Mouse (Mus musculus) left cerebral cortex, postnatal 36 days (tissue): ENCODE data around the gene Skap1. TPM values are rescaled to one million over a fixed set of nuclear protein-coding genes. Genes with fewer than 3 reads are reported as not detected.

Experiments
- DNase-seq, 2 experiments: peaks; one replicate each; pipeline ENCODE4 v3.0.0; 2021 to 2022; ENCODE audit warnings: low spot score in 2 of 2, mixed read lengths in 1 of 2
- intact Hi-C: fragments of 180-260 bp; cut with DNase I; formaldehyde crosslinking; loops from one replicate; pipeline ENCODE4 v1.15.1; 2025
- total RNA-seq, 2 experiments: library from RNA; stranded (reverse); gene quantifications; 2 replicates each; pipeline ENCODE4 v1.2.3; 2021

The Skap1 gene
- total RNA-seq, 2 experiments from 2014 or later: 2.5 to 2.7 TPM

- intact Hi-C loops: loop anchor here (10.0 kb wide), 1 partner anchor 238 kb away; the partner anchor contains the start of gene Hoxb5
These were observed 78.2 kb downstream of the Skap1 start for GRCm38 (mm10) chr11:96542561-96542960.

DNA sequence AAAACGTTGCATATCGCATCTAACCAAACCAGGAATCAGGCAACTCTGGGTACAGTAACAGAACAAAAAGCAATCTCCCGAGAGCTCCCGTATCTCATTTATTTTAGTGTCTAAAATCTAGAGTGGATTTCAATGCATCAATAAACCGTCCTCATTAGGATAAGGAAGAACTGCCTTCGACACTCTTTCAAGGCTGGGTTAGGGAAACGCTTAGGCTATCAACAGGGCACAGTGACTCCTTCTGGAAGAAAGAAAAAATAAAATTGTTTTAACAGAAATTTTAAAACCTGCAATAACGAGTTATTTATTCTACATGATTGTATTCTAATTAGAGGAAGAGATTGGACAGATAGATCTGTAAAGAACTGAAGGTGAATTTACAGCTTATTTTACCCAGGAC, 82.0 kb downstream of the Skap1 start:
- intact Hi-C loops: loop anchor here (10.0 kb wide), 1 partner anchor 242 kb away; the partner anchor contains the start of gene Hoxb5
- DNase-seq: no peak

More at GRCm38 (mm10) chr11:96542561-96542960, 78.2 kb downstream of the Skap1 start:
- DNase-seq: no peak

DNA sequence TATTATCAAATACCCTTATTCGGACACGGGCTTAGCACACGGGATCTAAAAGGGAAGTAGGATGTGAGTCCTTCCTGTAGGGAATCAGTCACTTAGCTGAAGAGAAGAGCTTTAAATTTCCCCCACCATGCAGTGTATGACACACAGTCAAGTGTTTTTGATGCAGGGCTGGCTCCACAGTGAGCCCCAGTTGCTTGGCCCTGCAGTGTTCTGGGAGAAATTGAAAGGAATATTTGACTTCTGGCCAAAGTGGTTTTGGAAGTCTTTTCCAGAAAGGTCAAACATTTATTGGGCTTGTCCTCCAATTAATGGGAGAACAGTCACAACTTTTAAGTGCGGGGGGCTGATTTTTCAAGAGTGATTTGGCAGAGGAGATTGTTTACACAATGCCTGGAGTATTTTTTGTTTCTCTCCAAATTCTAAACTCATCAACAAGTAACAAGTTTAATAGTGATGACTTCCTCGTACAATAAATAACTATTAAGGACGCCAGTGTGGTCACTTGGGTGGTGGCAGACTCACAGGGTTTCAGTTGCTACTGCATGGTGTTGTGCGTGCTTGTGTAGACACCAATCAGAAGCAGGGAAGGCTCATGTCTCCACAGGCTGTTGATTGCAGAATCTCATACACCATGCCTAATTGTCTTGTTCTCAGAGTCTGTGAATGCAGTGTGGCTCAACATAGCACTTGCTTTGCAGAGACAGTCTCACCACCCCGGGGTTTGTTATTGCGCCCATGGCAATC, 86.7 kb downstream of the Skap1 start:
- no peak for DNase-seq
- intact Hi-C loops: loop anchor here (5.0 to 10.0 kb wide), 2 partner anchors 71 to 314 kb away; no protein-coding TSS in a partner anchor

- intact Hi-C loops: loop anchor here (2.0 to 10.0 kb wide), 3 partner anchors 69 to 312 kb away; no protein-coding TSS in a partner anchor
- DNase-seq: peak in 1 of 2 experiments; percentile 13
These were observed 88.7 kb downstream of the Skap1 start for GRCm38 (mm10) chr11:96553091-96553490.

DNA sequence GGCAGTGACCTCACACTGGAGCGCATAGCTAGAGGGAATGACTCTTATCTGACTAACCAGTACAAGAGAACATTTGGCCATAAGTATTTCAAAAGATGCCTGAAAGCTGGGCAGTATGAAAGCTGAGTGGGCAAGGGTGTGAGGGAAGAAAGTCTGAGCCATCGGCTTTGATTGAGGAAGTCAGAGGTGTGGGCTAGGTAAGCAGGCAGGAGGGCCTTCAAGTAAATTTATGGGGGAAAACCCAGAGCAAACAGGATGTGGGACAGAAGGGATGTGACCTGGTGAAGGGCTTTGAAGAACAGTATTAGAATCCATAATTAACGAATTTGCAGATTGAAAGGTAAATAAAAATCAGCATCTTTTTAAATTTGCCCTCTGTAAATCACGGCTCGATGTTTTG, 95.8 kb downstream of the Skap1 start:
- DNase-seq: no peak
- intact Hi-C loops: no loop called here

GRCm38 (mm10) chr11:96564088-96564487, 99.7 kb downstream of the Skap1 start:
- intact Hi-C loops: no loop called here
- DNase-seq: no peak

DNA sequence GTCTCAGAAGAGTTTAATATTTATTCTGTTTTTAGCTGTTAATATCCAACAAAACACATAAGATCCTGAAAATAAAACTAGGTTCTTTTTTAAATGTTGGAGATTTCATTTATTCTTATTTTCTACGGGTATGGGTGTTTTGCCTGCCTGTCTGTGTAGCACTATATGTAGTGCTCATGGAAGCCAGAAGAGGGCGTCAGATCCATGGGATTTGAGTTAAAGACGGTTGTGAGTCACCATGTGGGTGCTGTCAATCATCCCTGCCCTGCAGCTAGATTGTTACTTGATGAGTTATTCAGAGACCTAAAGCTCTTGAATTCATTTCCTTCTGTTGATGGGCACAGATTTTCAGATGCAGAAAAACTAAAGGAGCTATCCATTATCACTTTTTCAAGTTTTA, 108.1 kb downstream of the Skap1 start:
- intact Hi-C loops: no loop called here
- no peak for DNase-seq

DNA sequence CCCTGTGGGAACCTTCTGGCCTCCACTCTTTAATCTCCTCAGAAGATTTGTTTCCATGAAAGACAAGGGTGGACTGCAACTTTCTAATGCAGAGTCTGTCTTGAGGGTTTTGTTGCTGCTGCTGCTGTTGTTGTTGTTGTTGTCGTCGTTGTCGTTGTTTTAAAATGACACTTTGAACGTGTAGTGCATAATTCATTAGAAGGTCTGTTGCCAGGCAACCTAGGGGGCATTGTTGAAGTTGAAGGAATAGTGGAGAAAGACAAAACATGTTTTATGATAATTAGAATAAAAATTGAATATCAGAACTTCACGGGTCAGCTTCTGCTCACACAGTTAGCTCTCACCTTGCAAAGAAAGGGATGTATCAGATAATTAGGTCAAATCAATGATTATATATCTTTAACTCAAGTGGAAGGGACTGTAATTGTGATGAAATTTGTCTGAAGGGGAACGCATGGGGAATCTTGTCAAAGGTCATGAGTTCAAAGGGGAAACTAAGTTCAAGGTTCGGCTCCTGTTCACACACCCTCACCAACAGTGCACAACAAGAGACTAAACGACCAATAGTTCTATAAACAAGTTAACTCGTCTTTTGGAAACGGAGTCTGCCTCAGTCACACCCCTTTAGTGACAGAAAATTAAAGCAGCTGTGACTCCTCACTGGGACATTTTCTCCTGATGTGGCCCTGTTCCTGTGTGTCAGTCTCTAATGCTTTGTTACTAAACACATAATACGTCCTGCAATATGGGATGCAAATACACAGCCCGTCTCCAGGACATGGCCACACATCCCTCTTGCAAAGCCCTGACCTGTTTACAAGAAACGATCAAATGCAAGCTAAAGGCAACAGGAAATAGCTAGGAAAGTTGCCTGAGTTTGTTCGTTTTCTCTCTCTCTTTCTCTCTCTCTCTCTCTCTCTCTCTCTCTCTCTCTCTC, 112.4 kb downstream of the Skap1 start:
- intact Hi-C loops: no loop called here
- no peak for DNase-seq

GRCm38 (mm10) chr11:96578551-96579283, 114.3 kb downstream of the Skap1 start:
- intact Hi-C loops: no loop called here
- DNase-seq: no peak

DNA sequence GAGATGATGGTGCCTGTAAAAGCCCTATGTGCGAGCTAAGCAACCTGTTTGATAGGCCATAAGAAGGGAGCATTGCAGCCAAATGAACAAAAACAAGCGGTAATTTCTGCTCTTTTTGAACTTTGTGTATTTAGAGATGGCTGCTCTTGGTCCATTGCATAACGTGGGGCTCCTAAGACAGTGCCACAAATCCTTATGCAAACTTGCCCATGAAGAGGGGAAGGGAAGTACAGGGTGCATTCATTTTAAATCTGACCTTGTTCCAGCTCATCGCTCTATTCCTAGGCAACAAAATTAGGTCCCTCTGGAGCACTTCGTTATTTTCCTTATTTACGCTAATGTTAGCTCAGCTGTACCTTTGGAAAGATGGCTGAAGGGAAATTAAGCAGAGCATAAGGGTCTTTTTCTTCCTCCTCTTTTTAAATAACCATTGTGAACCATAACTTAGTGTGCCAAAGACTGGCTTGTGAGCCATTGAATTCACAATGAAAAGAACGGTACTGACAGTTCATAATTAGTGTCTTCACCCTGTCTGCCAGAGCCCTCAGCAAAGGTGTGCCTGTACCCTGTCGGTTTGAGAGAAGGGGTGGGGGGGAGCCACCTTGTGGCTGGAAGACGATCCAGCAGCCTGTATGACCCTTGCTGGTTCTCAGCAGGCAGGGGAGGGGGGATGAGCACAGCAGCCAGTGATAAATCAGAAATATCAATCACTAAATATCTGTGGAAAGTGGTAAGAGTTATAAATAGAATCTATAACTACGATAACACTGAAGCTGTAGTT, 117.4 kb downstream of the Skap1 start:
- no peak for DNase-seq
- intact Hi-C loops: no loop called here

- DNase-seq: no peak
- intact Hi-C loops: no loop called here
These were observed 118.2 kb downstream of the Skap1 start for GRCm38 (mm10) chr11:96582595-96582994.

- DNase-seq: no peak
- intact Hi-C loops: no loop called here
These were observed 125.4 kb downstream of the Skap1 start for GRCm38 (mm10) chr11:96589828-96590227.

DNA sequence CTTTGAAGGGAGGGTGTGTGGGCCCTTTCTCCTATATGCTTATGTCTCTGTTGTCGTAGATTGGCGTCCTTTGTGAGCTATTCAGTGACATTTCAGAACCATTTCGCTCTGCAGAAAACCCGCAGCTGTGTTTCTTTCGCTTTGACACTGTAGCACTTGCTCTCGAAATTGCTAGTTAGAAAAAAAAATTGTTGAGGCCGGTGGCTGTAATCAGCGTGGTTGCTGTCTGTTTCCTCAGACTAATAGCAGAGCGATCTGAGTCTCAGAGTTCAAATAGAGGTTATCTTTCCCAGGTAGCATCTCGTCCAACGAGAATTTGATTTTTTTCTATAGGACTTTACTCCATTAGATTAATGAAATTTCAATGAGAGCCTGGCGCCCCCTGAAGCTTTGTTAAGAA, 131.5 kb downstream of the Skap1 start:
- no peak for DNase-seq
- intact Hi-C loops: no loop called here

DNA sequence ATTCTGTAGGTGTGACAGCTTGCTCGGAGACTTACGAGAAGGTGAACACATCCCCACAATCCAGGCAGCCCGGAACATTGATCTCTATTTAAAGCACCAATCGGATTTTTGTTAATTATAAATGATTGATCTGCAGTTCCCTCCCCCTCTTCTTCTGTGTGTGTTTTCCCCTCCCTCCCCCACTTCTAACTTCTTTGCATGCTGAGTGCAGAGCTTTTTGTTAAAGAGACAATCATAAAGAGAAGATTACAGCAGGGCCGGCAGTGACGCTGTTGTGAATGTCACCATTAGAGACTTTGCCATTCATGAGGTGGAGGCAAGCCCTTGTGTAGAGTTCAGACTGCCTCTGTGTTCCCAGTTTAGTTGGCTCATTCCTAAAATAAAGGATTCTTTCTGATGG, 131.9 kb downstream of the Skap1 start:
- no peak for DNase-seq
- intact Hi-C loops: no loop called here

GRCm38 (mm10) chr11:96602806-96603205, 138.4 kb downstream of the Skap1 start:
- intact Hi-C loops: no loop called here
- DNase-seq: no peak

DNA sequence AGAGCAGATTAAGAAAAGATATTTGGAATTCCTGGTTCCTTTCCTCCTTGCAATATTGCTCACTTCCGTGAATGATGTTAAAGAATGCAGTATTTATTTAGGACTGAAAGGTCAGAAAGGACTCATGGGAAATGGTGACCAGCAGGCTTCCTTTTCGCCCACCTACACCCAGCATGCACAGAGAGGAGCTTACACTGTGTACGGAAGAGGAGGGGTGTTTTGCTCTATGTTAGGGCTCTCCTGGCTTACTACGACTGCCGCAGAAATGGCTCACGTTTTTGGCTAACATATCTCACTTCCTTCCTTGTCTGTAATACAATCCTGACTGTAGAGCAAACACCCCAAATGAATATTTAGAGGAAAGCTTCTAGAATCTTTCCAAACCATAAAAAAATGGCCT, 139.9 kb downstream of the Skap1 start:
- intact Hi-C loops: no loop called here

GRCm38 (mm10) chr11:96604751-96605450, 140.5 kb downstream of the Skap1 start:
- no peak for DNase-seq
- intact Hi-C loops: no loop called here

More for the DNA sequence above, 139.9 kb downstream of the Skap1 start:
- no peak for DNase-seq

- no peak for DNase-seq
- intact Hi-C loops: no loop called here
These were observed 141.1 kb downstream of the Skap1 start for GRCm38 (mm10) chr11:96605516-96605915.
